Mouse (Mus musculus) G1E-ER4 (cell line): ENCODE data around the gene Vmn2r85. TPM values are rescaled to one million over a fixed set of nuclear protein-coding genes. Genes with fewer than 3 reads are reported as not detected.
"Not testable (repeated sequence)": the region's sequence is repeated elsewhere in the genome, so short reads cannot be mapped to it uniquely, and the experiment has no call there.

ENCODE experiments used
- GATA1 ChIP-seq: IDR thresholded peaks from one replicate; pipeline ENCODE4 v1.8.0; 2012; ENCODE audit warnings: low read length, inconsistent platforms
- polyA plus RNA-seq: library from polyadenylated mRNA; stranded (reverse); fragments of >175 nt; gene quantifications from 2 replicates; pipeline ENCODE4 v1.2.3, GENCODE M21; 2012

The Vmn2r85 gene
- polyA plus RNA-seq = not detected in 2 replicates

DNA sequence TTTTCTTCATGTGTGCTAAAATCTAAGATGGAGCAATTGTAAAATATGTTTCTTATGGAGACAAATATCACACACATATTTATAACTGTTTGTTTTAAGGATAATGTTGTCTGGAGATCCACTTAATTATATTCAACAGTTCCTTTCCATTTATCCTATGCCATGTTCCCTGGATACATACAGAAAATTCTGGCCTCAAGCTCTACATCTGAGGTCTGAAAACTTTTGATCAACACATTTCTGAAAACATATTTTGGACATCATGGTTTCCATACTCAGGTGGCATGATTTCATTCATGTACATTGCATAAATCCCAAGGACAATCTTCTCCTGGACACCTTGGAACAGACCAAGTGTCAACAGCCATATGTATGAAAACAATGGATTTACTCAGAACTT lies at the start of gene Vmn2r85:
Gene Vmn2r85, minus strand, starts transcription at position 101 of the 400 bp plus-strand sequence.
- TF ChIP-seq GATA1 = not testable (repeated sequence)

DNA sequence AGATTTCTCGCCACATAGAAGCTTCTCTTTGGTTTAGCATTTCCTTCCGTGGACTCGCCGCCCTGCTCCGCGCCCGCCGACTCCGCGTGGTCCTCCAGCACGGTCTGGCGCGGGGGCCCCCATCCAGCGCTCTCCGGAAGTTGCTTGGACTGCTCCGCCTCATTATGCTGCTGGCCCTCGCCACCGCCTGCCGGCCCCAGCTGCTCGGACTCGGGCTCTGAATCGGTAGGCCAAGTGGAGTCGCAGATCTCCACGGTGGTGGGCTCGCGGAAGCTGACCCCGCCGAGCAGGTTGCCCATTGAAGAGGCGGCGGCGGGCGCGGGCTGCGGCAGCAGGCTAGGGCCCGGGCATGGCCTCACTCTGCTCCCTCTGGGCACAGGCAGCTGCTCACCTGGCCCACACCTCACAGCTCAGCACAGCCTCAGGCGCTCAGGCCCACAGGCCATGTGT lies 40.8 kb upstream of the Vmn2r85 start:
- TF ChIP-seq GATA1 = no peak

DNA sequence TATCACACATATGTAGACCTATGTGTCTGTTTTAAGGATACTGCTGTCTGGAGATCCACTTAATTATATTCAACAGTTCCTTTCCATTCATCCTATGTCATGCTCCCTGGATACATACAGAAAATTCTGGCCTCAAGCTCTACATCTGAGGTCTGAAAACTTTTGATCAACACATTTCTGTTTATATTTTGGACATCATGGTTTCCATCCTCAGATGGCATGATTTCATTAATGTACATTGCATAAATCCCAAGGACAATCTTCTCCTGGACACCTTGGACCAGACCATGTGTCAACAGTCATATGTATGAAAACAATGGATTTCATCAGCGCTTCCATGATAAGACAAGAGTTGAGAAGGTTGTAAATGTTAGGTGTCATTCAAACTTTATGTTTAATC lies 26.4 kb upstream of the Vmn2r85 start, which contains the start of gene Vmn2r86:
Gene Vmn2r86, minus strand, starts transcription at position 101 of the 400 bp plus-strand sequence.
- TF ChIP-seq GATA1 = not testable (repeated sequence)

DNA sequence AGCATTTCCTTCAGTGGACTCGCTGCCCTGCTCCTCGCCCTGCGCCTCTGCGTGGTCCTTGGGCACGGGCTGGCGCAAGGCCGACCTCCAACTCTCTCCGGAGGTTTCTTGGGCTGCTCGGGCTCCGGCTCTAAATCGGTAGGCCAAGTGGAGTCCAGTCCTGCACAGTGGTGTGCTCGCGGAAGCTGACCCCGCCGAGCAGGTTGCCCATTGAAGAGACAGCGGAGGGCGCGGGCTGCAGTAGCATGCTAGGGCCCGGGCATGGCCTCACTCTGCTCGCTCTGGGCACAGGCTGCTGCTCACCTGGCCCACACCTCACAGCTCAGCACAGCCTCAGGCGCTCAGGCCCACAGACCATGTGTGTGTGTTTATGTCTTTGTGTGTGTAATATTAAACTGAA lies 15.3 kb upstream of the Vmn2r85 start:
- no peak for TF ChIP-seq GATA1

DNA sequence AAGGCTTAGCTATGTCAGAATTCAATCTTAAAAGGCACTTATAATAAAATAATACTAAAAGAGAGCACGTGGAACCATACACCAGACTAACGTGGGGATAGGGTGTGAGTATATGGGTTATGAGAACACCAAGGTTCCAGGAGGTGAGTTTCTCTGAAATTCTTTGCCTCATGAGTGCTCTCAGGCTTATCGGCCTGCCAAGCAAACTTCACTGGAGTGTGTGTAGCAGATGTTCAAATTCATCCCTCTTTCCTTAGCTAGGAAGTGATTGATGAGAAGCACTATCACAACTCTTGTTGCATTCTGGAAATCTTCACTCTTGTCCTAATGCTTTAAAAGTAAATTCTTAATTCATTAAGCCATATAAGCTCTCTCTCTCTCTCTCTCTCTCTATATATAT lies 9.1 kb downstream of the Vmn2r85 start:
- TF ChIP-seq GATA1 = no peak

DNA sequence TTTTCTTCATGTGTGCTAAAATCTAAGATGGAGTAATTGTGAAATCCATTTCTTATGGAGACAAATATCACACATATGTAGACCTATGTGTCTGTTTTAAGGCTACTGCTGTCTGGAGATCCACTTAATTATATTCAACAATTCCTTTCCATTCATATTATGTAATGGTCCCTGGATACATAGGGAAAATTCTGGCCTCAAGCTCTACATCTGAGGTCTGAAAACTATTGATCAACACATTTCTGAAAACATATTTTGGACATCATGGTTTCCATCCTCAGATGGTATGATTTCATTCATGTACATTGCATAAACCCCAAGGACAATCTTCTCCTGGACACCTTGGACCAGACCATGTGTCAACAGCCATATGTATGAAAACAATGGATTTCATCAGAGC lies 35.3 kb downstream of the Vmn2r85 start, which contains the start of gene Vmn2r84:
Gene Vmn2r84, minus strand, starts transcription at position 101 of the 400 bp plus-strand sequence.
- no peak for TF ChIP-seq GATA1

DNA sequence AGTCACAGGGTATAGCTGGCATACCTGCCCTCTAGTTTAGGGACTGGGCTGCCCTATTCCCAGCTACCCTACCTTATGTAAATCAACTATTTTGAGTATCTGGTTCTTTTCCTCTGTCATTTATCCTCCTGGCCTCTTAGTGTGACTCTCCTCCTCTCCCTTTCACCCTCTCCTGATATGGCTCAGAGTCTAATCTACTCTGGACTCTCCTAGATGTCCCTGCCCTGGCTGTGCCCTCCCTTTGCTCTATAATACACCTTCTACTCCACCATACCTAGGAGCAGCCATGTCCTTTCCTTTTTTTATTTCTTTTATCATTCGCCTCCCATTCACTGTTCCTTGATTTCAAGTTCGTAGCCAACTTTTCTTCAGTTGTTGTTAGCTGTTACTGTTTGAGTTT lies 54.4 kb downstream of the Vmn2r85 start:
- no peak for TF ChIP-seq GATA1

DNA sequence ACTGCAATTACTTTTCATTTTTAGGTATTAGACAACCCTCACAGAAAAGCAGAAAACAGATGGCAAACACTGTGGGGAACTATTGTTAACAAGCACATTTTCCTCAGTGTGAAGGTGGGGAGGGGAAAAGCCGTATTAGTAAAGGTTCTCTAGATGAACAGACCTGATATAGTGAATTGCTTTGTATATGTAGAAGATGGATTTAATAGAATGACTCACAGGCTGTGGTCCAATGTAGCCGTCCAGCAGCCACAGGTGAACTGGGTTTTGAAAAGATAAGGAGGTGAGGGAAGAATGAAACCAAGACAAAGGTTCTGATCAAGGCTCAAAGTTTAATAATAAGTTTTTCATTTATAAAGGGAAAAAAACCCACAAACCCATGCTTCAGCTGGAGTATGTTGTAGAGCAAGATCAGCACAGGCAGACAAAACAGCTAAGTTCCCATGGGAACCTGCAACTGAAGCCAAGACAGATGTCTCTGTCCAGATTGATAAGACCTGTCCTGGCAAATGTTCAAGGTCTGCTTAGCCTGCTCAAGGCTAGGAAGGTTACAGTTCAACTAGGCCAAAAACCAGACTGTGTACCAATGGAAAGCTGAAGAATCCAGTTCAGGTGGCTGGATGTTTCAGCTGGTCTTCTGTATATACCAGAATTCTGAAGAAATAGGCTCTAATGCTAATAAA lies 56.9 kb downstream of the Vmn2r85 start:
- no peak for TF ChIP-seq GATA1

DNA sequence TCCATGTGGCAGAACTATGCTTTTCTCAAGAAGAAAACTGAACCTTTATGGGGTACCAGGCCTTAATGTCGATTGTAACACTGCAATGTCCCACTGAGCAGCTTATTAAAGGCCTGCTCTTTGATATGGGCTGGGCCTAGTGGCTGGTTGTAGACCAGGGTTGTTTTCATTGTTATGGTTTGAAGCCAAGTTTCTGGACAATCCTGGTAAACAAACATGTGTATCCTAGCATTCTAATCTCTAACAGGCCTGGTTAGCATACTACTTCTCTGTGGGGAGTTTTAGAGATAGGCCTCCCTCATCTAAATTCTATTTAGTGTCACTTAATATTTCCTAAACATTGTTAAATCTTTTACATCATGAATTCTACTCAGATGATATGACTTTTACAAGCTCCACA lies 57.9 kb downstream of the Vmn2r85 start:
- TF ChIP-seq GATA1 = no peak

DNA sequence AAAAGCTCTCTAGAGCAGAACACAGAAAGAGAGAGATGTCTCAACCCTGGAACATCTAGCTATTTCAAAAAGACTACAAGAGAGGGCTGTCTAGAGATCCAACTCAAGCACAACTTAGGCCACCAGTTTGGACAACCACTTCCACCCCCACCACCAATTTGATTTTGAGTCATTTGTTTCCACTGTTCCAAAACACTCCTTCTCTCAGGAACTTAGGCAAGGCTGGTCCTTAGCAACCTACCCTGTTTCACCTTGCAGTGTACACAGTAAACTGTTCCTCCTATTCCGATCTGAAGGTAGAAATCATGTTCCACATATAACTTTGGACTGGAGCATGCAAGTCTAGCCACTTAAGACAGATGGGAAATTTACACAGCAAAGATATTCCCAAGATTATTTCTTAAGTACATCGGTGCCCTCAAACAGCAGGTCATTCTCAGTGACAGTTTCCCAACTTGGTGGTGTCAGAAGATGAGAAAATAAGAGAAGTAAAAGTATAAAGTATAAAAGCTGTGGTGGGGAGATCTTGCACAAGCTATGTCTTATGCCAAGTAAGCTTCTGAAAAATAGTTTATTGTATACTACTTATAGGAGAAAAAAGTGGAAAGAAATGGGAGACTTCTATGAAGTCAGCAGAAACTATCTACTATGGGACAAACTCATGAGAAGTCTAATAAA lies 59.4 kb downstream of the Vmn2r85 start:
- TF ChIP-seq GATA1 = no peak

DNA sequence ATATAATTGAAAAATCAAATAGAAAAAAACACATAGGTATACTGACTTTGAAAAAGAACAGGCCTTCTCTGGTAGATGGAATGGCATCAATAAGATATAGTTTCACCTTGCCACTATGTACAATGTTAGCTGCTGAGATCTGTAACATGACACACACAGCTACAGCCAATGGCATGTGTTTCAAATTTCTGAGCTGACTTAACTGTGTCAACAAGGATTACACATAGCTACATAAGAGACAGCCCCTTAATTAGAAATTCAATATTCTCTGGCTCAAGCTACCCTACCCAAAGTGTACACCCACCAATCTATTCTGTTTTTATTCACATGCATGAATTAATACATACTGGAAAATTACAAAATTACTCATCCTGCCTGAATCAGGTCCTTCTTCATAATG lies 61.1 kb downstream of the Vmn2r85 start:
- no peak for TF ChIP-seq GATA1

DNA sequence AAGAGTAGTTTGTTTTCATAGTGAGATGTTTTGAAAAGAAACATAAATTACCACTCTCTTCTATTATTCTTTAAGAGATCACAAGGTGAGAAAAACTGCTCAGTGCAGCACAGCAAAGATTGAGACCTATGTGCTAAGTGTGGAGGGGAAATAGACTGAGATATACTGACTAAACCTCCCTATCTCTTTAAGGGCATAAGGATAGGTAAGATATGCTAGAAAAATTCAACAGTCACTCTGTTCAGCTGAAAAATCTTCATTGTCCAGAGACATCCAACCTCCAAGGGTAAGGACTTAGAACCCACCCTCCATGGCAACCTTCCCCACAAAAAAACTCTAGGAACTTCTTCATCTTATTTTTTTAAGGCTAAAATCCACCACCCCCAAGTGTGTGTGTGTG lies 64.7 kb downstream of the Vmn2r85 start:
- TF ChIP-seq GATA1 = no peak

Other genes with a start within 250 kb of the Vmn2r85 start
- gene Olfr826, start 245.5 kb downstream of the Vmn2r85 start, polyA plus RNA-seq = not detected in 2 replicates
- not detected in 2 replicates for gene Olfr827, start 215.3 kb downstream of the Vmn2r85 start, polyA plus RNA-seq
- not detected in 2 replicates for gene Neurod4, start 149.5 kb downstream of the Vmn2r85 start, polyA plus RNA-seq
- 1.8 TPM in 2 replicates for gene Tespa1, start 106.8 kb downstream of the Vmn2r85 start, polyA plus RNA-seq
- not detected in 2 replicates for gene Vmn2r84, start 35.4 kb downstream of the Vmn2r85 start, polyA plus RNA-seq
- gene Vmn2r86, start 26.3 kb upstream of the Vmn2r85 start, polyA plus RNA-seq = not detected in 2 replicates
- not detected in 2 replicates for gene Vmn2r87, start 67.7 kb upstream of the Vmn2r85 start, polyA plus RNA-seq